Mouse (Mus musculus): Measurements from ENCODE around the gene Nme6. TPM values are rescaled to one million over a fixed set of nuclear protein-coding genes. Genes with fewer than 3 reads are reported as not detected.

The Nme6 gene
- polyA plus RNA-seq, 1 experiment from 2014 or later, result 80.5 TPM

DNA sequence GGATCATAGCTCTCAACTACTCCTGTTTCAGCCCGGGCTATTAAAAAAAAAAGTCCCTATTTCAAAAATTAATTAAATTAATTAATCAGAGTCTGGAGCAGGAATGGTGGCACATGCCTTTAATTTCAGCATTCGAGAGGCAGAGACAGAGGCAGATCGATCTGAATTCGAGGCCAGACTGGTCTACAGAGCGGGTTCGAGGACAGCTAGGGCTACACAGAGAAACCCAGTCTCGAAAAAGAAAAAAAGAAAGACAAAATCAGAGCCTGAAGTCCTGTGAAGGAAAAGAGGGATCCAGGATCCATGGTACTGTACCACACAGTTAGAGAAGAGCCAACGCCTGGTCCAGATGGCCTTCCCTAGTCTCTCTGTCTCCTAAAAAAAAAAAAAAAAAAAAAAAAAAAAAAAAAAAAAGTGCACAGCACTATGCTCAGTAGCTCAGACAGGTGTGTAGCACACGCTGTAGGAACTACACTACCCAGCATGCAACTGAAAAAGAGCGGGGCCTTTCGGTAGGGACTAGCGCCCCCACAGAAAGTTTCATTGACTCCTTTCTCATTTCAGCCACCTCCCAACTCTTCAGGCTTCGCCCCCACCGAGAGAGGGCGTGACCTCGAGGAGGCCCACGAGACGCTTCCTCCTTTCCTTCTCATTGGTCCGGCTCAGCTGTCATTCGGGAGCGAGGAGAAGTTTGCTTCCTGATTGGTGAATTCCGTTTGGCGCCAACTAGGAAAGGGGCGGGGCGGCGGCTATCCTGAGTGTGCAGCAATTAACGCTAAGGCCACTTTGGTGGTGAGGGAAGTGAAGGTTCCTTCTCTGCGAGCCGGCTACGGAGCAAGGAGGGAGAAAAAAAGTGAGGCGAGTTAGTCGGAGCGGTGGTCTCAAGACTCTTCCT, 42.5 kb downstream of the Nme6 start, which contains the start of gene Cdc25a:
Gene Cdc25a (plus strand): TSS at position 783 of the 895 bp plus-strand sequence.
- H3K36me3 ChIP-seq, result peaks cover 29% of the 10 kb centered on the region
- H3K27ac ChIP-seq, result peak within 1 kb of the TSS; percentile 93
- no peaks in the 10 kb centered on the region for H3K9me3 ChIP-seq
- ATAC-seq (ENCODE audit: insufficient number of reproducible peaks, insufficient read depth, low FRiP score, low TSS enrichment, low read depth), result peak; percentile 94
- H3K9ac ChIP-seq (replicated peaks), result peak within 1 kb of the TSS; percentile 98
- WGBS, result 7% methylated on average over 33 of the region's 33 CpGs
- peaks cover 19% of the 10 kb centered on the region for H3K4me1 ChIP-seq (replicated peaks)
- H3K27me3 ChIP-seq, result no peaks in the 10 kb centered on the region
- peak within 1 kb of the TSS; percentile 99 for H3K4me3 ChIP-seq (replicated peaks)
- H3K4me2 ChIP-seq, result peak within 1 kb of the TSS; percentile 86

DNA sequence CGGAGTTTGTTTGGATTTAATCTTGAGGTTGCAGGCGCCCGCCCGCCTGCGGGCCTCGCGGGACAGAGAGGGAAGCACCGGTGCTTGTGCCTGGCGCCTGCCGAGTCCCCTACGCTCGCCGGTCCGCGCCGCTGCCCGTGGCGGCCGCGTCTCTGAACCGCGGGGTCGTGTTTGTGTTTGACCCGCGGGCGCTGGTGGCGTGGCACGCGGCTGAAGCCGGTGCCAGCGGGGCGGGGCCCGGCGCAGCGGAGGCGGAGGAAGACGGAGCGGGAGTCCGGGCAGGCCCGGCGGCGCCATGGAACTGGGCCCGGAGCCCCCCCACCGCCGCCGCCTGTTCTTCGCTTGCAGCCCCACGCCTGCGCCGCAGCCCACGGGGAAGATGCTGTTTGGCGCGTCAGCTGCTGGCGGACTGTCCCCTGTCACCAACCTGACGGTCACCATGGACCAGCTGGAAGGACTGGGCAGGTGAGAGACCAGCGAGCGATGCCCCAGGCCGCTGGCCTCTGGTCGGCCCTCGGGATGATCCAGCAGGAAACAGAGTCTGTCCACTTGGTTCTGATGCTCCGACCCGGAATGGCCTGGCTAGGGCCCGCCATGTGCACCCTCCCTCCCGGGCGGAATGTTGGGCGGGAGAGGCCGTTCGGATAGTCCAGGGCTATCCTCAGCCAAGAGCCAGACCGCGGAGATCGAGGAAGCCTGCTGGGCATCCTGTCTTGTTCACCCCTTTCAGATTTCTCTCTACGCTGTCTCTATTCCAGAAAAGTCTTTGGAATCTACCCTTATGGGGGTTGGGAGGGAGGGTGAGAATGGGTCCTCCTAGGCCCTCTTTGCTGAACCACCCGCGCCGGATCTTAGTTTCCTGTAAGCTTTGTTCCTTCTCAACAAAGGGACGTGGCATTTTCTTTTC, 43.4 kb downstream of the Nme6 start:
- ATAC-seq (ENCODE audit: insufficient number of reproducible peaks, insufficient read depth, low FRiP score, low TSS enrichment, low read depth), result peak; percentile 48
- H3K9me3 ChIP-seq, result no peaks in the 10 kb centered on the region
- H3K9ac ChIP-seq (replicated peaks), result peak overlapping the region; percentile 98
- H3K27ac ChIP-seq, result peak overlapping the region; percentile 93
- H3K4me3 ChIP-seq (replicated peaks), result peak overlapping the region; percentile 99
- H3K4me2 ChIP-seq, result peak overlapping the region; percentile 86
- H3K27me3 ChIP-seq, result no peaks in the 10 kb centered on the region
- peaks cover 15% of the 10 kb centered on the region for H3K4me1 ChIP-seq (replicated peaks)
- H3K36me3 ChIP-seq, result peaks cover 38% of the 10 kb centered on the region
- WGBS, result under 1% methylated on average over 76 of the region's 76 CpGs

DNA sequence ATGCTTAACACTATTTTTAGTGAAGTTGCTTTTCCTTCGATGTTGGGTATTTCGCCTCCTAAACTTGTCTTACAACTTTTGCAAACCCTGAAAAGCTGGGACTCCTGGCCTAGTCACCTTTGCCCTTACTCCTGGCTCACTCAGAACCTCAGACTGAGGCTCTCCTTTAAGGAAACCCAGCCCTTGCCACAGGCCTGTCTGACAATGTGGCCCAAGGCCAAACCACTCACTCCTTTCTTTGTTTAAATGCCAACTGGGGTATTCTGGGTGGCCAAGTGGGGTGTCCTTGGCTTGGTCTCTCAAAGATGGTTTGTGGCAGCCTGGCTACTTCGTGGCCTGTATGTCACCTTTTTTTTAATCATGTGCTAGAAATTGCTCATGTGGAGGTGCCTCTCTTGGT, 44.2 kb downstream of the Nme6 start:
- Histone ChIP-seq H3K36me3 (peaks cover 46% of the 10 kb centered on the region), H3K27ac (peak overlapping the region; percentile 93)
- ATAC-seq (ENCODE audit: insufficient number of reproducible peaks, insufficient read depth, low FRiP score, low TSS enrichment, low read depth), result no peak

DNA sequence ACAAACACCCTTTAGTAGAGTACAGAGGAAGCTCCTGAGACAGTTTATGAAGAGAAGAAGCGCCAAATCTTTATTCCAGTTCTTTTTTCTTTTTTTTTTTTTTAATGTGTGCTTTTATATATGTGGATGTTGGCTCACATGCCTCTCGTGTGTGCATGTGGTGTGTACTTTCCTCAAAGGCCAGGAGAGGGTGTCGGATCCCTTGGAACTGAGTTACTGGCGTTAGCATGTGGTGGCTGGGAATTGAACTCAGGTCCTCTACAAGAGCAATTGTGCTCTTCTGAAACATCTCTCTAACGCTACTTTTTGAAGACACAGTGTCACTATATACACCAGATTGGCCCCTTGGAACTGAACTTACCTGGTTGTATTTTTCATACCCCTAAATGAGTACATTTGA, 45.1 kb downstream of the Nme6 start:
- H3K9me3 ChIP-seq, result no peaks in the 10 kb centered on the region
- H3K36me3 ChIP-seq, result peaks cover 55% of the 10 kb centered on the region
- WGBS, result 75% methylated on average over 5 of the region's 5 CpGs
- H3K27me3 ChIP-seq, result no peaks in the 10 kb centered on the region
- H3K27ac ChIP-seq, result no peak overlapping the region
- ATAC-seq (ENCODE audit: insufficient number of reproducible peaks, insufficient read depth, low FRiP score, low TSS enrichment, low read depth), result no peak
- peak overlapping the region; percentile 86 for H3K4me2 ChIP-seq
- H3K4me1 ChIP-seq (replicated peaks), result peaks cover 13% of the 10 kb centered on the region
- H3K9ac ChIP-seq (replicated peaks), result no peak overlapping the region
- H3K4me3 ChIP-seq (replicated peaks), result peak overlapping the region; percentile 99

More for the DNA sequence above, 44.2 kb downstream of the Nme6 start:
- H3K4me2 ChIP-seq, result peak overlapping the region; percentile 86
- H3K27me3 ChIP-seq, result no peaks in the 10 kb centered on the region
- peak overlapping the region; percentile 98 for H3K9ac ChIP-seq (replicated peaks)
- H3K9me3 ChIP-seq, result no peaks in the 10 kb centered on the region
- peaks cover 13% of the 10 kb centered on the region for H3K4me1 ChIP-seq (replicated peaks)
- 6% methylated on average over 3 of the region's 3 CpGs for WGBS
- H3K4me3 ChIP-seq (replicated peaks), result peak overlapping the region; percentile 99

DNA sequence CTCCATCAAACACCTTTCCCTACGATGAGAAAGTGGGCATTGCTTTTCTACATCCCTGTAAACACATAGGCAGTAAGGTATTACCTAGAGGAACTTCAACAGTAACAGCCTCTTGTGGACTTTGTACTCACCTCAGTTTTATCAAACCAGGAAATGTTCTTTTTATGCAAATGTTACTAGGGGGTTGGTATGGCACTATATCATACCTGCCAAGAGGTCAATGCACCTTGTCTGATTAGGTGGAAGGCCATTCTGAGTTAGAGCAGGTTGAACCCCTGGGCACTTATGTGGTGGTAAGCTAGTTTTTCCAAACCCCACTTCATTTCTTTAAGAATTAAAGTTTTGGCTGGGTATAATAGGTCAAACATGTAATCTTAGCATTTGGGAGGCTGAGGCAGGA, 46.8 kb downstream of the Nme6 start:
- H3K9me3 ChIP-seq, result no peaks in the 10 kb centered on the region
- no peak overlapping the region for H3K9ac ChIP-seq (replicated peaks)
- no peak overlapping the region for H3K4me3 ChIP-seq (replicated peaks)
- no peak overlapping the region for H3K27ac ChIP-seq
- no peak overlapping the region for H3K4me2 ChIP-seq
- 96% methylated on average over 1 of the region's 1 CpGs for WGBS
- peaks cover 72% of the 10 kb centered on the region for H3K36me3 ChIP-seq
- no peaks in the 10 kb centered on the region for H3K27me3 ChIP-seq
- peaks cover 13% of the 10 kb centered on the region for H3K4me1 ChIP-seq (replicated peaks)
- no peak for ATAC-seq (ENCODE audit: insufficient number of reproducible peaks, insufficient read depth, low FRiP score, low TSS enrichment, low read depth)

DNA sequence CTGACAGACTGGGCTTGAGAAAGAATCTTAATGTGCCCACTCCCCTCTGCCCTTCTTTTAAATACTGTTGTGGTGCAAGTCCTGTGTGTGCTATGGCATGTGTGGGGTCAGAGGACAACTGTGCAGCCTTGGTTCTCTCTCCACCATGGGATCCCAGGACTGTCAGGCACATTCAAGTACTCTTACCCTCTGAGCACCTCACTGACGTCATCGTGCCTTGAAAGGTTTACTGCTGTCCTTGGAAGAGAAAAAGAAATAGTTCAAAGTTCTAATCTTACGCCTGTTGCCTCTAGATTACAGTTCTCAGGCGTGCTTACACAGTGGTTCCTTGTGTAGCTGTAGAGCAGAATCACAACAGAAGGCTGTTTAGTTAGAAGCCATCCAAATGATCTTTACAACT, 53.7 kb downstream of the Nme6 start:
- Histone ChIP-seq H3K27me3 (no peaks in the 10 kb centered on the region), H3K27ac (no peak overlapping the region), H3K36me3 (peaks cover 100% of the 10 kb centered on the region), H3K9me3 (no peaks in the 10 kb centered on the region), H3K4me2 (no peak overlapping the region), H3K4me1 (replicated peaks) (no peaks in the 10 kb centered on the region), H3K4me3 (replicated peaks) (no peak overlapping the region), H3K9ac (replicated peaks) (no peak overlapping the region)
- no peak for ATAC-seq (ENCODE audit: insufficient number of reproducible peaks, insufficient read depth, low FRiP score, low TSS enrichment, low read depth)
- WGBS, result 87% methylated on average over 4 of the region's 4 CpGs

DNA sequence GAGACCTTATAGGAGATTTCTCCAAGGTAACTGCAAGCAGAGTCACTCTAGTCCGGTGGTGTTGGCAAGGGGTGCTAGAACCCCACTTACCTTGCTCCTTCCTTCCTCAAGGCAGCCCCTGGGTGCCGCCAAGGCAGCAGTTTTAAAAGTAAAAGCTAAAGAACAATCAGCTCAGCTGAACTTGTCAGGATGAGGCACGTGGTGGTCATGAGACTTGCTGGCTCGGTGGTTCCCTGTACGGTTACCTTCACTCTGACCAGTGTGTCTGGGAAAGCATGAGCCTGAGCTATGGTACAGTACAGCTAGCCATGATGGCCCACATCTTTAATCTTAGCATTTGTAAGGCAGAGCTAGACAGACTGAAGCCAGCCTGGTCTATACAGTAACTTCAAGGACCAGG, 54.8 kb downstream of the Nme6 start:
- no peaks in the 10 kb centered on the region for H3K27me3 ChIP-seq
- no peak for ATAC-seq (ENCODE audit: insufficient number of reproducible peaks, insufficient read depth, low FRiP score, low TSS enrichment, low read depth)
- H3K4me1 ChIP-seq (replicated peaks), result no peaks in the 10 kb centered on the region
- H3K9ac ChIP-seq (replicated peaks), result no peak overlapping the region
- H3K9me3 ChIP-seq, result no peaks in the 10 kb centered on the region
- H3K4me3 ChIP-seq (replicated peaks), result no peak overlapping the region
- no peak overlapping the region for H3K4me2 ChIP-seq
- peaks cover 100% of the 10 kb centered on the region for H3K36me3 ChIP-seq
- no peak overlapping the region for H3K27ac ChIP-seq
- 92% methylated on average over 5 of the region's 5 CpGs for WGBS

DNA sequence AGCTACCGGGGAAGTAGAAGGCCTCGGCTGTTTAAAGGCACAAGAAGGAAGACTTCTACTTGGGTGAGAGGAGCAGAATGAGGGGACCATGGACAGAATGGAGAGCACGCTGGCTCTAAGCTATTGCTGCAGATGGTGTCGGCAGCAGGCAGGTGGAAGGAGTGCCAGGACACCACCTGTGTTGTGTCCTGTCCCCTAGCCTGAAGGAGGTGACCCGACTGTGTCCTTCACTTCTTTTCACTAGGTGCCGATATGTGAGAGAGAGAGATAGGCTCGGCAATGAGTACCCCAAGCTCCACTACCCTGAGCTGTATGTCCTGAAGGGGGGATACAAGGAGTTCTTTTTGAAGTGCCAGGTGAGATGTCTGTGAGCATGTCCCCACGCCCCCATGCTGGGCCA, 59.0 kb downstream of the Nme6 start:
- no peaks in the 10 kb centered on the region for H3K27me3 ChIP-seq
- no peak for ATAC-seq (ENCODE audit: insufficient number of reproducible peaks, insufficient read depth, low FRiP score, low TSS enrichment, low read depth)

More for the DNA sequence above, 59.0 kb downstream of the Nme6 start:
- no peaks in the 10 kb centered on the region for H3K9me3 ChIP-seq
- no peak overlapping the region for H3K4me3 ChIP-seq (replicated peaks)
- H3K27ac ChIP-seq, result no peak overlapping the region
- no peak overlapping the region for H3K9ac ChIP-seq (replicated peaks)
- peaks cover 4% of the 10 kb centered on the region; the same call in 1 of the 2 replicates for H3K4me1 ChIP-seq (replicated peaks)
- peaks cover 80% of the 10 kb centered on the region for H3K36me3 ChIP-seq
- WGBS, result 90% methylated on average over 8 of the region's 8 CpGs
- H3K4me2 ChIP-seq, result no peak overlapping the region

Small RNAs within 50 kb of the gene (microRNA-seq; reads per million reads assigned to microRNA genes)
- 0.93 reads per million for gene Mir7089

Other genes starting within 250 kb of the Nme6 start
- not detected in 2 replicates for gene Fbxw24, start 206.7 kb upstream of the Nme6 start, polyA plus RNA-seq (2016; fragmentation: Nextera tagmentation; extraction: Ambion mirVana)
- gene Fbxw25, start 168.1 kb upstream of the Nme6 start, polyA plus RNA-seq (2016; fragmentation: Nextera tagmentation; extraction: Ambion mirVana), result not detected in 2 replicates
- not detected in 2 replicates for gene Fbxw18, start 130.0 kb upstream of the Nme6 start, polyA plus RNA-seq (2016; fragmentation: Nextera tagmentation; extraction: Ambion mirVana)
- gene Fbxw26, start 86.7 kb upstream of the Nme6 start, polyA plus RNA-seq (2016; fragmentation: Nextera tagmentation; extraction: Ambion mirVana), result not detected in 2 replicates
- not detected in 2 replicates for gene Fbxw27, start 42.1 kb upstream of the Nme6 start, polyA plus RNA-seq (2016; fragmentation: Nextera tagmentation; extraction: Ambion mirVana)
- gene Spink8, start 20.5 kb upstream of the Nme6 start, polyA plus RNA-seq (2016; fragmentation: Nextera tagmentation; extraction: Ambion mirVana), result not detected in 2 replicates
- 0.49 and 0.76 TPM in 2 replicates for gene Camp, start 16.9 kb downstream of the Nme6 start, polyA plus RNA-seq (2016; fragmentation: Nextera tagmentation; extraction: Ambion mirVana)
- 49.5 and 55.5 TPM in 2 replicates for gene Cdc25a, start 42.8 kb downstream of the Nme6 start, polyA plus RNA-seq (2016; fragmentation: Nextera tagmentation; extraction: Ambion mirVana)
- 45.1 and 50.2 TPM in 2 replicates for gene Map4, start 98.7 kb downstream of the Nme6 start, polyA plus RNA-seq (2016; fragmentation: Nextera tagmentation; extraction: Ambion mirVana)

Data from limb, embryonic 12.5 days (tissue).